Mouse (Mus musculus): ENCODE data around the gene Slc25a35.

DNA sequence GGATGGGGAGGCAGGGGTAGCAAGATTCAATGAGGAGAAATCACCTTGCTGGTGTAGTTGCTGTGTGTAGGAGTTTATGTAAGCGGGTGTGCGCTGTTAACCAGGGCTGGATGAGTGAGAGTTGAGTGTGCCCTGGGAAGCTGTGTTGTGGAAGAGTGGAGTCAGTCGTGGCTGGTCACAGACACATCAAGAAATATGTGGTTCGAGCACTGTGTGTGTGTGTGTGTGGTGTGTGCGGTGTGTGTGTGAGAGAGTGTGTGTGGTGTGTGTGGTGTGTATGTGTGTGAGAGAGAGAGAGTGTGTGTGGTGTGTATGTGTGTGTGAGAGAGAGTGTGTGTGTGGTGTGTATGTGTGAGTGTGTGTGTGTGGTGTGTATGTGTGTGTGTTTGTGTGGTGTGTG lies 12.5 kb upstream of the Slc25a35 start:
- no peak for TF ChIP-seq POLR2A (IDR thresholded peaks at IDR 0.05; ENCODE audit: borderline replicate concordance, insufficient read depth, low read length)
- TF ChIP-seq CTCF (IDR thresholded peaks at IDR 0.05; ENCODE audit: borderline replicate concordance, insufficient read depth, low read depth, low read length) = no peak
